Mouse (Mus musculus): ENCODE results near the gene Mycn. TPM values are rescaled to one million over a fixed set of nuclear protein-coding genes. Genes with fewer than 3 reads are reported as not detected.

Gene Mycn
- total RNA-seq (2021): 1 to 10 TPM; 4.9 to 5.9 TPM

DNA sequence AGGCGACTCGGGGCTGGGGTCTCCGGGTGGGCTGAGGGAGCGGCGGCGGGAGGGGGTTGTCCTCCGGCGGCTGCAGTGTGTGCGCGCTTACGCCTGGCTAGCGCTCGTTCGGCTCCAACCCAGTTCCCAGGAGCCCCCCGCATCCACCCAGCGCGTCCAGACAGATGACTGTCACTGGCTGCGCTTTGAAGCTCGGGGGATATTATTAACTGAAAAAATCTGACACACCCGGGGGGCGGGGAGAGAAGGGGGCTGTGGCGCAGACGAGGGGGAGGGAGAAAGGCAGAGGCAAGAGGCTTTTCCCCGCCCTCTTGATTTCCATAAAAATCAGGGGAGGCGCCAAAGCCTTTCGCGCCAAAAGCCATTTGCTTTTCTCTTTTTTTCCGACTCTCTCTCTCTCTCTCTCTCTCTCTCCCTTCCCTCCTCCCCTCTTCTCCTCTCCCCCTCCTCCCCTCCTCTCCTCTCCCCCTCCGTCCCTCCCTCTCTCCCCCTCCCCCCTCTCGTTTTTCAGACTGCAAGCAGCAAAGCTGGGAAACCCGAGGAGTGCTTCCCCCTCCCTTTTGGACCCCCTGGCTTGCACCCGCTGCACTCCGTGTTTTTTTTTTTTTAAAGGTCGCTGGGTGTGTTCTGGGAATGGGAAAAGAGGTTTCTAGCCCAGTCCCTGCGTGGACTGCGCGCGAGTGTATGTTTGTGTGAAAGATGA, at the start of gene Mycn:
Gene Mycn (minus strand): TSS at position 254 of the 703 bp plus-strand sequence.
- intact Hi-C loops (cut with DNase I): loop anchor here (1.0 to 5.0 kb wide), 6 partner anchors 159 to 620 kb away; no protein-coding TSS in a partner anchor
- DNase-seq (ENCODE audit: low spot score): peak; percentile 51

DNA sequence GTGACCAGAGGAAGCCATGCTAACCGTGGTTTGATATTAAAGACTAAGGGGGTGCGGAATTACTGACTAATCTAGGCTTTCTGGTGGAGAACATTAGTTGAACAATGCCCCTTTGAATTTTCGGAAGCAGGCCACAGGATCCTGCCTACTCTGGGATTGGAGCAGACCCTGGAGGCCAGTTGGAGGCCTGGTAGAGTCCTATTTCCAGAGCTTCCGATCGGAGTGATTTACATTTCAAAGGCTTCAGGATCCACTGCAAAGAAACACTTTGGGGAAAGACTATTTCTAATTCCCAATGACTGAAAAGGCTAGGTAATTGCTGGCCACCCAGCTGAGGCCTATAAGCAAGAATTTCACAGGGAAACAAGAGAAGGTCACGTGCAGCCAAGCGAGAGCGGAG, 45.7 kb upstream of the Mycn start:
- DNase-seq (ENCODE audit: low spot score): no peak
- intact Hi-C loops (cut with DNase I): no loop called here

DNA sequence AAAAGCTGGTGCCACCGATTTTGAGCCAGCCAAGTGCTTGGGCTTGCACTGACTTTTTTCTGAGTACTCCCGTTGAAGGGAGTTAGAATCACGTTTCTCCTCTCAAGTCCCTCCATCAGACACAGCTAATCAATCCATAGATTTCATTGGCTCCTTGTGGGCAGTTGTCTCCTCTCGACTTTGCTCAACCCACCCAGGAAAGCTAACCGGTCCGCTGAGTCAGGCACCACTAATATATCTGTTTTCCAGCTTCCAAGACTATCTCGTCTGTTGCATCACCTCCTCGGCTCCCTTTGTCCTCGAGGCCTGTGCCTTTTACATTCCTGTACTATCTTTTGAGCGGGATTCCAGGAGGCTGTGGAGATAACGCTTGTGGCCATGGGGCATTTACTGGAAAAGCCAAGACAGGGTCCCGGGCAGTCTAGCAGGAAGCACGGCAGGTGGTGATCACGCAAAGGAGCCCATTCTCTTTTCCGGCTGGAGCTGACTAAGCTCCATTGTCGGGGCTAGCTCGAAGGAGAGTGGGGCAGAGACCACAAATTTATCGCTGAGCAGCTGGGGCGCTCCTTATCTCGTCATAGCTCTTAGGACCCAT, 45.0 kb upstream of the Mycn start:
- intact Hi-C loops (cut with DNase I): no loop called here
- DNase-seq (ENCODE audit: low spot score): no peak

DNA sequence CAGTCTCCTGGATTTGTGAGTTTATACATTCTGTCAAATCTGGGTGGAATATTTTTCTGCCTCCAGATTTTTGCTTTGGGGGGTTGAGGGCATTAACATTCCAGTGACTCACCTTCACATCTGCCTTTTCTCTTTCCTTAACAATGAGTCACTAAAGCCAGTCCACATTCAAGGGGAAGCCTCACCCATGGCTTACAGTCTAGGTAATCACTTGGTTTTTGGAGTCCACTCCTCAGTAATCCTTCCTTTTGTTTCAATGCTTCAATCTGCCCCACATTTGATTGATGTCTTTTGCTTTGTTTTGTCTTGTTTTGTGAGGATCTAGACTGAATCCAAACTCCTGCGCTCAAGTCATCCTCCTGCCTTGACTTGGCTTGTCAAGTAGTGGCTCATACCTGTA, 41.3 kb upstream of the Mycn start:
- intact Hi-C loops (cut with DNase I): no loop called here
- DNase-seq (ENCODE audit: low spot score): no peak

DNA sequence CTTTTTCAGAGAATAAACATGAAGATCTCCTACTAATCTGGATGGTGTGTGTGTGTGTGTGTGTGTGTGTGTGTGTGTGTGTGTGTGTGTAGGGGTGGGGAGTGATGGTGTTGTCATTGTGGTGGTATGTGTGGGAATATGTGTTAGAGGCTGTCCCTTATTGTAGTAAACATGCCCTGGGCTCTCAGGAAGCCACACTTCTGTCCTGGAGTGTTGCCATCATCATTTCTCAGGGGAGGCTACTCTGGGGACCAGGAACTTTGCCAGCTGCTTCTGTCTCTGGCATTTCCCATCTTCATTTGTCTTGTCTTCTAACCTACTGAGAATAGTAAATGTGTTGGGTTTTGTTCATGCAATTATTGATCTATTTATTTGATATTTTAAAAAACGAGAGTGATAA, 33.7 kb upstream of the Mycn start:
- DNase-seq (ENCODE audit: low spot score): no peak
- intact Hi-C loops (cut with DNase I): loop anchor here (10.0 kb wide), 1 partner anchor 239 kb away; no protein-coding TSS in a partner anchor

DNA sequence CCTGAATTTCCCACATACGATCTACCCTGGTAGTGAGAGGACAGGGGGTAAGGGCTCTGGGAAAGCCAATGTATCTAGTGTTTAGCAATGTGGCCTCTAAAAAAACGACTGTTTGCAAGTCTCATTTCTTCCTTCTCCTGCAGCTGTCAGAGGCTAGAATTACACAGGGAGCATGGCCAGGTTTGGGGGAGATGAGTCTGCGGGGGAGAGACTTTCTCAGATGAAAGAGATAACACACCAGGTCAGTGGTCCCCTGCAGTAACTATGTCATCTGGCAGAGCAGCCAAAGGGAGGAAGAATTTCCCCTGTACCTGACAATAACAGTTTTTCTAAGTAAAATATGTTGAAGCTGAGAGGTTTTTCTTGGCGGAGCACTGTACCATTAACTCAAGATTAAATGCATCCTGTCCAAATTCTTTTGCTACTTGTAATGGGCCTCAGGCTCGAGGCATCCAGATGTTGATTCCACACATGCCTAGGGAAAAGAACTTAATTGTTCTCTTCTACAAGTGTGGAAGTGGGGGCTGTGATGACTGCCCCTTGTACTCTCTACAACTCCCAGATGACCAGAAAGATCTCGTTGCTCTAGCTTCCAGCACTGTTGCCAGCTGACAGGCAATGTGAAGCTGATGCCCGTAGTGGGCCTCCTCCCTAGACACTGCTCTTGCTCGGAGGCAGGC, 31.2 kb upstream of the Mycn start:
- DNase-seq (ENCODE audit: low spot score): no peak
- intact Hi-C loops (cut with DNase I): loop anchor here (10.0 kb wide), 1 partner anchor 242 kb away; no protein-coding TSS in a partner anchor

DNA sequence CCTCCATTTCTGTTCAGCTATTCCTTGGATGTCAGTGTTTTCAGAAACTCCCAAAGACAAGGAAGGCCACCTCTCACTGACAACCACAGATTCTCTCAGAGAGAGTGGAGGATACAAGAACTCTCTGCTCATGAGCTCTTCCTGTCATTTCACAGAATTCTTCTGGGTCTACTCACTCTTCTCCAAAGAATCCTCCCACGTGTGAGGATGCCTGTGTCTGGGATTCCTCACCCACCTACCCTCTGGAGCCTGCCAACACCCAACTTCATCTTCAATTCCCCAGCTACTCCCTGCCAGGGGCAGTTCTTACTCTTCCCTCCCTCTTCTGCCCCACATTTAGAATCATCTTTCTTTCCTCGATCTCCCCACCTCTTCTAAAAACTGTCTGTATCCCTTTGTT, 26.2 kb upstream of the Mycn start:
- intact Hi-C loops (cut with DNase I): no loop called here

DNA sequence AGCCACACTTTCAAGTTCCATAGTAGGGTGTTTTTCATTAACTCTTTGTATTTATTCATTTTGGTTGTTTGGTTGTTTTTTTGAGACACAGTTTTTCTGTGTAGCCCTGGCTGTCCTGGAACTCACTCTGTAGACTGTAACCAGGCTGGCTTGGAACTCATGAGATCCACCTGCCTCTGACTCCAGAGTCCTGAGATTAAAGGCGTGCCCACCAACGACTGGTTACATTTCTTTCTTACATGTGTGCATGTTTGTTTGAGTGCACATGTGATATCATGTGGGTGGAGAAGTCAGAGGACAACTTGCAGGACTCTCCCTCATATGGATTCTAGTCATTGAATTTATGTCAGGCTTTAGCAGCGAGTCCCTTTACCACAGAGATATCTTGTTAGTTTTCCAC, 23.1 kb upstream of the Mycn start:
- intact Hi-C loops (cut with DNase I): no loop called here

More for the DNA sequence above, 26.2 kb upstream of the Mycn start:
- DNase-seq (ENCODE audit: low spot score): no peak

DNA sequence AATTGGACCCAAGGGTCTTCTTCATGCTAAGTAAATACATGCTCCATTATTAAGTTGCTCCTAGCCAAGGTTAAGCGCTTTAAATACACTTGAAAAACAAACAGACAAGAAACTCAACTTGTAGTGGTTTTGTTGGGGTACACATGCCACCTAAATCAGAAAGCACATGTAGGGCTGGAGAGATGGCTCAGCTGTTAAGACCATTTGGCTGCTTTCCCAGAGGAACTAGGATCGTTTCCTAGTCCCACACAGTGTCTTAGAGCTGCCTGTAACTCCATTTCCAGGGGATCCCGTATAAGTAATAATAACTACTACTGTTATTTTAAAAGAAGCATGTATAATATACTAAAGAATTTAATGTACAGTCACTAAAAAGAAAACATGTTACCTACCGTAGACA, 5.9 kb upstream of the Mycn start:
- intact Hi-C loops (cut with DNase I): no loop called here
- DNase-seq (ENCODE audit: low spot score): no peak

More for the DNA sequence above, 23.1 kb upstream of the Mycn start:
- no peak for DNase-seq (ENCODE audit: low spot score)

DNA sequence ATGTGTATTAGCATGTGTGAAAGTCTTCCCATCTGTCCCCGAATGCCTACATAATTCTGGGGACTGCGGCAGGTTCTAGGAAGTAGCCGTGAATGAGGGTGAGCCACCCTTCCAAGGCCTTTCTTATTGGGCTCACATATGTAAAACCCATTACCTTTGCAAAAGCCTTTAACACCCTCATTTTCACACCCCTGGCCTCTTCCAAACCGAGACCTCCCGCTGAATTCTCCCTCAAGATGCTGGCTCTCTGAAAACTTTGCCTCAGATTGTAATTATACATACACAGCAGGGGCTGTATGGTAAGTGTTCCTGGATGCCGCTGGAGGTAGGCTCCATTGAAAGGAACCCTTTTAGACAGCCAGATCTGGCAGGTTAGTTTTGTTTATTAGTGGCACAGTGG, 1.6 kb upstream of the Mycn start:
- no peak for DNase-seq (ENCODE audit: low spot score)
- intact Hi-C loops (cut with DNase I): loop anchor here (2.0 to 5.0 kb wide), 2 partner anchors 272 to 621 kb away; no protein-coding TSS in a partner anchor

DNA sequence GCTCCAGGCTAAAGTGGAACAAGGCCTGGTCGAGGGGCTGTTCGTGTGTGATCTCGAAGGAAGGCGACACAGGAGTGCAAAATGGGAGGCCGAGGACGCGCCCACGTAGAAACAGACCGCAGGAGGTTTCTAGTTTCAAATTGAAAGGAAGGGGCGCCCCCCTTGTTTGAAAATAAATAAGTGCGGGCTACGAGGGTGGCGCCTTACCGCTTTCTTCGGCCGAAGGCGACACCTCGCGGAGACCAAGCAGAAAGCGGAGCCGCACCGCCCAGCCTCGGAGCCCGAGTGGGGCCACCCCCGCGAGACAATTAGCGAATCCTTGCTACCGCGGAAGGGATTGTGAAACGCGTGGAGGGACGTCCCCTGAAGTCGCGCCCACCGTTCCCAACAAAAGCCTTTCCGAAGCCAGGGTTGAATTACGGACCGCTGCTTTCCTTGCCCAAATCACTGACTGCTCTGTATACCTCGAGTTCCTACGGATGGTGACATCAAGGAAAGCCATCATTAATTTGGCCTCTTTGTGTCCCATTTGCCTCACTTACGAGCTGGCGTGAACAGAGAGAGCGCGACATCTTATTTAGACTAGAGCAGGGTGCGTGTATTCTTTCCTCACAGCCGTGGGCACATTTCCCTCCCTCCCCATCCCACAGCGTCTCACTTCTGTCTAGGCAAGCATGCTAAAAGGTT, 793 bp upstream of the Mycn start:
- peak; percentile 73 for DNase-seq (ENCODE audit: low spot score)
- intact Hi-C loops (cut with DNase I): loop anchor here (1.0 to 5.0 kb wide), 4 partner anchors 272 to 620 kb away; no protein-coding TSS in a partner anchor

DNA sequence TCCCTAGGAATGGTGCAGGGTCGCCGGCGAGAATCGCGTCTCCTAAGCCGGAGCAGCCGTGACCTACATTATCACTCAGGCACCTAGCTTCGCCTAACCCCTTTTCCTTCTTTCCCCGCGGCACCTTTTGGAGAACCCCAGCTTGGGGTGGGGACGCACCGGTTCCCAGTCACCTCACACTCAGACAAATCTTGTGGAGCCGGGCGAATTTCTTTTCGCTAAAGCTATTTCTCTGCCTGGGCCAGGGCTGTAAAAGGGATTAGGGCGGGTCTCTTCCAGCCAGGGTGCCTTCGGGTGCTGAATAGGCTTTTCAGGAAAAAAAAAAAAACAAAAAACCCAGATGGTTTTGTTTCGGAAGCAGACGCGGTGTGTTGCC, 597 bp downstream of the Mycn start:
- intact Hi-C loops (cut with DNase I): loop anchor here (2.0 to 5.0 kb wide), 3 partner anchors 158 to 619 kb away; no protein-coding TSS in a partner anchor
- DNase-seq (ENCODE audit: low spot score): no peak

DNA sequence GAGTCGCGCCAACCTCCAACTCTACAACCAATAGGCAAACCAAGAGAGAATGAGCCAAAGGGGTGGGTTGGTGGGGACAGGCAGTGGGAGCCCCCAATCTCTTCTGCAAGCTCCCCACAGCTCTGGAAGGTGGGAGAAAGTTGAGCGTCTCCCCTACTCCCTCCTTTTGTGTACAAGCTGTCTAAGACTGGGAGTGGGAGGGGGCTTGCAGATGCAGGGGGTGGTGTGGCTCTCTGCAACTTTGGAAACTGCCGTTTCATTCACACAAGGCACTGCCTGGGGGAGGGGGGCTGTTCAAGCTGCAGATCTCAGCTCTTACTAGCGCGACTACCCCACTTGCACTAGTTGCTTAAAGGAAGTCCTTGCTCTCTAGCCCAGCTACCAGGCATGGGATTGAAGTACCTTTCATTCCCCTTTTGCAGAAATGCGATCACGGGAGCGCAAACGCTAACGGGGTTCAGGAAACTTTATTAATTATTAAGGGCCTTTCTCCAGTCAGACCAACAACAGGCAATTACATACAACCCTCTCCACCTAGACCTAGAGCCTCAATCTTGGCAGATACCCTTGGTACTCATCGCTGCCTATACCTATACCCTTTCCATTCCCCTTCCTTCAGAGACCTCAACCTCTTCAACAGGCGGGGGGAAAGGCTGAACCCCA, 1.1 kb downstream of the Mycn start:
- intact Hi-C loops (cut with DNase I): loop anchor here (2.0 to 5.0 kb wide), 3 partner anchors 158 to 618 kb away; no protein-coding TSS in a partner anchor
- DNase-seq (ENCODE audit: low spot score): no peak

DNA sequence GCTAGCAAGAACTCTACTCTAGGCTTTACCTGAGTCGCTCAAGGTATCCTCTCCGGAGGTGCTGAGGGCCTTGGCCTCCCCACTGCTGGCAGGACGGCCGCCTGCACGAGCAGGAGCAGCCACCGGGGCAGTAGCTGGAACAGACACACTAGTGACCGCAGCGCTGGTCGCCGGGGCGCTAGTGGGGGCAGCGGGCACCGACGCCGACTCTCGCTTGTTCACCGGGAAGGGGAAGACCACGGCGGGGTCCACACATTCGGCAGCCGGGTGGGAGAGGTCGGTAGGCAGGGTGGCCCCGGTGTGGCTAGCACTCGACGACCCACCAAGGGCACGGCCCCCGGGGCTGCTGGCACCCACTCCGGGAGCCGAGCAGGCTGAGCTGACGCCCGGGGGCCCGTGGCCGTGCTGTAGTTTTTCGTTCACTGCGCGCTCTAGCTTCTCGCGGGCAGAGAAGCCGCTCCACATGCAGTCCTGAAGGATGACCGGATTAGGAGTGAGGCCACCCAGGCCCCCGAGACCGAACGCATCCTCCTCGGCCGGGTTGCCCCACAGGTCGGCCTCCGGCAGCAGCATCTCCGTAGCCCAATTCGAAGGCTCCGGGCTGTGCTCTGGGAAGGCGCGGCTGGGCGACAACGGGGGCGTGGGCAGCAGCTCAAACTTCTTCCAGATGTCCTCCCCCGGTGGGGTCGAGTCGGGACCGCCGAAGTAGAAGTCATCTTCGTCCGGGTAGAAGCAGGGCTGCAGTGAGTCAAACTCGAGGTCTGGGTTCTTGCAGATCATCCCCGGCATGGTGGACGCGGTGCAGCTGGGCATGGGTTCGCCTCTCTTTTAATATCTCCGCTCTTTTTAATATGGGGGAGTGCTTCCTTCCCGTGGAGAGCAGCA, 1.9 kb downstream of the Mycn start:
- DNase-seq (ENCODE audit: low spot score): no peak
- intact Hi-C loops (cut with DNase I): loop anchor here (2.0 to 5.0 kb wide), 3 partner anchors 157 to 618 kb away; no protein-coding TSS in a partner anchor

DNA sequence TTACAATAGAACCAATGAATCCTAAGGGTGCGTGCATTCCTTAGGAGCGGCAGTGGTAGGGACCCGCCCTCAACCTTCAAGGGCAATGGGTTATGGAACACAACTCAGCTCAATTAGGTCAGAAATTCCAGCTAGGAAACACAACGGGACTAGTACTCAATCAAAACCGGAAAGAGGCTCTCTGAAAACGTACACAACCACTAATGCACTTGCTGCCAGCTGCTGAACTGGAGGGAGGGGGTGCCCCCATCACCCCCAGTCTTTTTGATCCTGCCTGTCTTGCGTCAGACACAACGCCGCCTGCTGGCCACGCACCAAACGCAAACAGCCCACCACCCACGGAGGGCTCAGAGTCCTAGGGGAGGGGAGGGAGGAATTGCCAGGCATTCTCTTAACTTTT, 2.9 kb downstream of the Mycn start:
- peak; percentile 15 for DNase-seq (ENCODE audit: low spot score)
- intact Hi-C loops (cut with DNase I): no loop called here

DNA sequence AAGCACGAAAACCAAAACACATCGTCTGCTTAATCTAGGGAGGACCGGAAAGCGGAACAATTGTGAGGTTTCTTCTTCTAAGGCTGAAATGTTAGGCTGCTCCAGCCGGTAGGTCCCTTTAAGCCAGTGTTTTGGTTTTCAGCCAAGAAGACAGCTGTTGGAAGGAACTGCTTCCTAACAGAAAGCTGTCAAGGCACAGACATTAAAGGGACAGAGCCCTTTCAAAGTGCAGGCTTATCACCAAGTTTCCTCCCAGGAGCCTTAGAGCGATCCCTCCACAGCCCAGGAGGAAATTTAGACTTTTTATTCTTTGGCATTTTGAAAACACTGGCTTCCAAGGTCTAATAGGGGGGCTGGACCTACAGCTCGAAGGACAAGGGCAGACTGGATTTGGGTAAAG, 3.4 kb downstream of the Mycn start:
- DNase-seq (ENCODE audit: low spot score): peak; percentile 30
- intact Hi-C loops (cut with DNase I): no loop called here

DNA sequence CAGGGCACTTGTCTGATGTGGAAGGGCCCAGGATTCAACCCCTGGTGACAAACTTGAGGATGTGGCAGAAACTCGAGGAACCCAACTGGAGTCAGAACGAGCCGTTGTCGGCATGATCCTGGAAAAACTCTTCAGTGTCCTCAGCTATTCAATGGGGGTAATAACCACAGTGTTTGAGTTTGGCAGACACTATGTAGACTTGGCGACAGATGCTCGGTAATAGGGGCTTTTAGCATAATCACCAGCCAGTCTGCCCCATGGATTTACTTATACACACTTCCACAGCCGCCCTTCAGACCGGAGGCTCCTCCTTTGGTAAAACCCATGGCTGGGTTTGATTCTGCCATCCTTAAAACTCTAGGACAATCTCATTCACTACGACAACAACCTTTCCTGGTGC, 4.0 kb downstream of the Mycn start:
- DNase-seq (ENCODE audit: low spot score): no peak
- intact Hi-C loops (cut with DNase I): no loop called here

DNA sequence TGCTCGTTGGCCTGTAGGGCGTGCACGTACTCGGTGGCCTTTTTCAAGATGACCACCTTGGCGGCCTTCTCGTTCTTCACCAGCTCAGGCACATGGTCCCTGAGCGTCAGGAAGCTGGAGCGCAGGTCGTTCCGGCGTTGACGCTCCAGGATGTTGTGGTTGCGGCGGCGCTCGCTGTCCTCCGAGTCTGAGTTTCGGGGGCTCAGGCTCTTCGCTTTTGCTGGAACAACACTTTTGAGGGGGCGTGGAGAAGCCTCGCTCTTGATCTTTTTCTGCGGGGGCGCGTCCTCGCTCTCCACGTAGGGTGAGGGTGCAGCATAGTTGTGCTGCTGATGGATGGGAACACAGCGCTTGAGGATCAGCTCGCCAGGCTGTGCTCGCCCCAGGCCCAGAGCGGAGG, 4.6 kb downstream of the Mycn start:
- intact Hi-C loops (cut with DNase I): no loop called here

DNA sequence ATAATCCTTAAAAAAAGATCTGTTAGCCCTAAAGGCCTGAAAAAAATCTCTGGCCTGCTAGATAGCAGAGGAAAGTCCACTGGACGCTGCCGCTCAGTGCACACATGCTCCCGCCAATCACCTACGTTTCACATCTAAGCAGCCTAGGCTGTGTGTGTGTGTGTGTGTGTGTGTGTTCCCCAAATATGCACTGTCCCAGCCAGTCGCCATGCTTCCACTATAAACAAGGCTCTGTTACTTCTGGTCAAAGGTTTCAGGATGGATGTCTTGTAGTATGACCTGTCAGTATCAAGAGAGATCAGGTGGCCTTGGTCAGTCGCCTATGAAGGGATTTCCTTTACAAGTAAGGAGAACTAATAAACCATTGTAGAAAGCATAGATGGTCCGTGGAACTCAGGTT, 9.5 kb downstream of the Mycn start:
- no peak for DNase-seq (ENCODE audit: low spot score)
- intact Hi-C loops (cut with DNase I): no loop called here

More for the DNA sequence above, 4.6 kb downstream of the Mycn start:
- DNase-seq (ENCODE audit: low spot score): no peak
